Mouse (Mus musculus): Measurements from ENCODE around the gene Ncoa4. TPM values are rescaled to one million over a fixed set of nuclear protein-coding genes. Genes with fewer than 3 reads are reported as not detected.

The Ncoa4 gene
- total RNA-seq (2023): 95.6 TPM

DNA sequence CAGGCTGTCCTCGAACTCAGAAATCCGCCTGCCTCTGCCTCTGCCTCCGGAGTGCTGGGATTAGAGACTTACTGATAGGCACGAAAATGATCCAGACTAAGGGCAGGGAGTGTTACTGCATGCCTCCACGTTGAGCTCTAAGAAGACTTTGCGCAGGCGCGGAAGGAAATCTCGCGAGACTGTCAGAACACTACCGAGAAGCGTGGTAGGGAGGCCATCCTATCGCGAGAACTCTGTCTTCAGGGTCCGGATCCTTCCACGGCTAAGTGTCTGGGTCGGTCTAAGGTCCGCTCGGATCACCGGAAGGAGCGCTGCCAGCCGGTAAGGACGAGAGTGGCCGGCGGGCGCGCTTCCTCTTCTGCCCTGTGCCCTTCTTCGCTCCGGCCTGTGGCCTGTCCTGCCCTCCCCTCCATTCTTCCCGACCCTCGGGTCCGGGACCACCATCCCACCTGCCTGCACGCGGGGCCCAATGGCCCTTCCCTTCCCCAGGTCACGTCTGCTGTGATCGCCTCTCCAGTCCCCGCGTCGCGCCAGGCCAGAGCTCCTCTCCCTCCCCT, at the start of gene Ncoa4:
Ncoa4 (plus strand) TSS at position 176 of the 557 bp plus-strand sequence.

DNA sequence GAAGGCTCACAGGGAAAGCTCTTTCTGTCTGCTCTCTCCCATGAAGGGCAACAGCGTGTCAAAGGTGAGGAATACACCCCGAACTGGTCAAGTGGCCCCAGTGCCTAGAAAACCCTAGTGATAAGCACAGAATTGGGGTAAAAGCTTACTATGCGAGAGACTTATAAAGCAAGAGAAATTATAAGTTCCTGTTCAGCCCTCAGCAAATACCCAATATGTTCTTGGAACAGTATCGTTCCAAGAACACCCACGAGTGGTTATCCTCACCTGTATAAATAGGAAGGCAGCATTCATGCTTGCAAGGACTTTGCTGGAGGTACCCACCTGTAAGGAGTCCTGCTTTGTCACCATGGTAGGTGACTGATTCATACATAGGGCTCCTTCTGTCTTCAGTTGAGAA, 17.9 kb upstream of the Ncoa4 start, which contains the start of gene Msmb:
Msmb (plus strand) TSS at position 301 of the 400 bp plus-strand sequence.

DNA sequence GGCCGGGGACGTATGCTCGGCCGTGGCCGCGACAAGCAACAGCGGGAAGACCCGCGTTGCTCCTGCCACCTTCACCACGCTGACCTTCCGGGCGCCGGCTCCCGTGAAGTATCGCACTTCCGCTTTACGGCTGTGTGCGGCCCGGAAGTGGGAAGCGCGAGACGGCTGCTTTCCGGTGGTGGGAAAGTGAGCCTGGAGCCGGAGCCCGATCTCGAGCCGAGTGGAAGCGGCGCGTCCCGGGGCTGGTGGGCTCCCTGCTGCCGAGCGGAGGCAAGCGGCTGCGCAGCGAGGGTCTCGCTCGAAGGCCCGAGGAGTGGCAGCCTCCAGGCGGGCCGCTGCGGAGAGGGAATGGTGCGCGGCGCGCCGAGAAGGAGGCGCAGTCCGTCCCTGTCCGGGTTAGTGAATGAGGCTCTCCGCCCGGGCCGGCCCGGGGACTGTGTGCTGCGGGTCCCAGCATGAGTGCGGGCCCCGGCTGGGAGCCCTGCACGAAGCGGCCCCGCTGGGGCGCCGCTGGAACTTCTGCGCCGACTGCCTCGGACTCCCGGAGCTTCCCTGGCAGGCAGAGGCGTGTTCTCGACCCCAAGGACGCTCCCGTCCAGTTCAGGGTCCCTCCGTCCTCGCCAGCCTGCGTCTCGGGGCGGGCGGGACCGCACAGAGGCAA, 42.3 kb downstream of the Ncoa4 start, which contains the start of the genes Timm23 and Parg:
Timm23 (minus strand) TSS at position 108 of the 661 bp plus-strand sequence.
Parg (plus strand) TSS at position 159 of the 661 bp plus-strand sequence.

Other genes starting within 250 kb of the Ncoa4 start
- not detected for gene Galnt15, start 130.9 kb upstream of the Ncoa4 start, total RNA-seq (2023)
- 12.0 TPM for gene Oxnad1, start 74.5 kb upstream of the Ncoa4 start, total RNA-seq (2023)
- 65.1 TPM for gene Dph3, start 74.1 kb upstream of the Ncoa4 start, total RNA-seq (2023)
- gene Msmb, start 17.8 kb upstream of the Ncoa4 start, total RNA-seq (2023): not detected
- gene Timm23, start 42.0 kb downstream of the Ncoa4 start, total RNA-seq (2023): 88.2 TPM
- gene Parg, start 42.1 kb downstream of the Ncoa4 start, total RNA-seq (2023): 65.6 TPM
- gene Ogdhl, start 162.2 kb downstream of the Ncoa4 start, total RNA-seq (2023): 0.18 TPM
- gene 1700024G13Rik, start 228.5 kb downstream of the Ncoa4 start, total RNA-seq (2023): not detected

Measured in CD8-positive naive resting alpha-beta T cell, adult 57 days (primary cell).